Mouse (Mus musculus) forebrain, embryonic 15.5 days (tissue): ENCODE measurements at regions not wholly inside any gene's neighbourhood (a gene's known extent, or its start where the extent isn't known, plus 50 kb on each side); places are given as distances from the start of the nearest gene placed in this dataset.

Source experiments
- ATAC-seq: fragments of 200-750 bp; cut with Nextera tagmentation; replicated peaks from 2 replicates; pipeline ENCODE4 v1.8.0; 2017; ENCODE audit warnings: mild to moderate bottlenecking, moderate TSS enrichment, moderate library complexity
- H3K27ac ChIP-seq: fragments of 300-500 bp; sonication (generic); replicated peaks from 2 replicates; pipeline ENCODE4 v1.5.1; 2015; ENCODE audit warnings: mild to moderate bottlenecking, inconsistent platforms
- H3K27me3 ChIP-seq: fragments of 300-500 bp; sonication (generic); 2 replicates; pipeline ENCODE4 v1.6.1; 2015; ENCODE audit warnings: inconsistent platforms
- H3K36me3 ChIP-seq: fragments of 300-500 bp; sonication (generic); 2 replicates; pipeline ENCODE4 v1.6.1; 2015; ENCODE audit warnings: mild to moderate bottlenecking, inconsistent platforms
- H3K4me1 ChIP-seq: fragments of 300-500 bp; sonication (generic); 2 replicates; pipeline ENCODE4 v1.6.1; 2015; ENCODE audit warnings: inconsistent platforms
- H3K4me2 ChIP-seq: fragments of 300-500 bp; sonication (generic); replicated peaks from 2 replicates; pipeline ENCODE4 v1.6.1; 2015; ENCODE audit warnings: mild to moderate bottlenecking, inconsistent platforms
- H3K4me3 ChIP-seq: fragments of 300-500 bp; sonication (generic); 2 replicates; pipeline ENCODE4 v1.5.1; 2015; ENCODE audit warnings: mild to moderate bottlenecking, inconsistent platforms
- H3K9ac ChIP-seq: fragments of 300-500 bp; sonication (generic); replicated peaks from 2 replicates; pipeline ENCODE4 v1.6.1; 2015; ENCODE audit warnings: mild to moderate bottlenecking, inconsistent platforms
- H3K9me3 ChIP-seq: fragments of 300-500 bp; sonication (generic); 2 replicates; pipeline ENCODE4 v1.6.1; 2016; ENCODE audit warnings: inconsistent platforms
- WGBS: fragments of 180-500 bp; shearing (Covaris S2); methylation state at CpG from one replicate; pipeline ENCODE4 v1.1.7; 2015; ENCODE audit warnings: mixed read lengths; 5-methylcytosine and 5-hydroxymethylcytosine counted together

DNA sequence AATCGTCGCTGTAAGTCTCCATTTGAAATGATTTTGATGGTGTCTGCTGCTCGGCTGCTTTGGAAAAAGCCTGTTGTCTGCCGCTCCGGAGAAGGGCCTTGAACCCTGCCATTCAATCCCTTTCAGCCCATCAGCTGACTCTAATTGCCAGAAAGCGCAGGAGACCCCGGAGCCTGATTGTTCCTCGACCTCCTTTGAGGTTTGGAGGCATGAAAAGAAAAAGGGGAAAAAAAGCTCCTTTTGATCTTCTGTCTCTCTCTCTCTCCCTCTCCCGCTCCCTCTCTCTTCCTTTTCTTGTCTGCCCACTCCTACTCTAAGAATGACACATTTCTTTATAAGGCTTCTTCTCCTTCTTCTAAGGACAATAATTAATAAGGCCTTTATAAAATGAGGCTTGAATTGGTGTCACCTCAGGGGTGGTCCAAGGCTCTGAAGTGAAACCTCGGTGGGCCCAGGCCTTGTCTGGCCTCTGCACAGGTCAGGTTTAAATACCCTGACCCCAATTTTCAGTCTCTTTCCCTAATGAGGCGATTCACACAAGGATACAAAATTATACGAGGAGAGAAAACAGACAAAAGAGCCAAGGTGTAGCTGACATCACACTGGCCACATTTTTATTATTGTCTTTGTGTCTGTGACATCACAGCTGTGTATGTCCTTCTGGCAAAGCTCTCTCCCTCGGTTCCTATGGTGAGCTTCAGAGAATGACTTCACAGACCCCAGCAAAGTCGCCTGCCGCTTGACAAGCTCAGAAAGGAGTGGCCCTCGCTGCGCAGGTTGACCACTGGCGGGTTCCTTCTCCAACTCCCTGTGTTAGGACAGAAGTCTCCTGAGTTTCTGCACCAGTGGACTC is 787.4 kb downstream of the Nr2f2 start:
- peak; percentile 84 for ATAC-seq
- H3K27ac ChIP-seq = 0 out of 2 replicates have a peak overlapping the region, but pooled peaks have one; percentile 35
- H3K36me3 ChIP-seq = no peaks in the 10 kb centered on the region
- H3K27me3 ChIP-seq = peaks cover 4% of the 10 kb centered on the region; the same call in 1 of the 2 replicates
- H3K9me3 ChIP-seq = no peaks in the 10 kb centered on the region
- 10% methylated on average over 18 of the region's 18 CpGs for WGBS
- no peak overlapping the region for H3K4me2 ChIP-seq
- peaks cover 10% of the 10 kb centered on the region for H3K4me1 ChIP-seq
- H3K9ac ChIP-seq = no peak overlapping the region
- no peak overlapping the region for H3K4me3 ChIP-seq

DNA sequence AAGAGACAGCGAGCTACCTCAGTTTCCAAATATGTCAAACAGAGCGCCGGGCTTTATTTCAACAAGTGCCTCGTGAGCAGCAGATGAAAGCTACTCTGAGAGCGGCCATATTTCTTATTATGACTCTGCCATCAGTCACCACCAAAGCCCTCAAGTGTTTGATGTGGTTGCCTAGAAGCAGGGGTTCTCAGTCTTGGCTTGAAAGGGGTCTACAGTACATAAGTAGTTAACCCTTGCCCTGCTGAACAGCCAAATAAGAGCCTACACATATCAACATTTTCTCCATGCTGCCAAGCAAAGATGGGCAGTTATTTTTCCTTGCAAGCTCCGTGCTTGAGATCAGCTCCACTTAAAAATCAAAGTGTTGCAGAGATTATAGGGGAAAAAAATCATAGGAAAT is 788.8 kb downstream of the Nr2f2 start:
- Histone ChIP-seq H3K4me2 (no peak overlapping the region), H3K4me1 (peaks cover 19% of the 10 kb centered on the region), H3K27me3 (peaks cover 4% of the 10 kb centered on the region; the same call in 1 of the 2 replicates), H3K4me3 (no peak overlapping the region), H3K9me3 (no peaks in the 10 kb centered on the region), H3K9ac (no peak overlapping the region), H3K27ac (no peak overlapping the region), H3K36me3 (no peaks in the 10 kb centered on the region)
- no peak for ATAC-seq
- WGBS = 53% methylated on average over 6 of the region's 6 CpGs

DNA sequence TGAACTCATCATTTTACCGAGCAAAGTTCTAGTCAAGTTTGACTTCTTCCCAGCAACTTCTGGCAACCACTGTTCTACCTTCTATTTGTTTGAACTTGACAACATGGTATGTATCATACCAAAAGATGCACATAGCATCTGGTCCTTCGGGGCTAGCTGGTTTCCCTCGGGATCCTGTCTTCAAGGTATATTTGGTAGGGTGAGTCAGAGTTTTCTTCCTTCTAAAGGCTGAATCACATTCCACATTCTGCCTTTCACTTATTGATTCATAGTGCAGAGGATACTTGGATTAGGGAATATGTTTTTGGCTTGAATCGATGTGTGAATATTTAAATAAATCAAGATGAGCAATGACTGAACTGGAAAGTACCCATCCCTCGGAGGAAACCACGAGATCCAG is 789.9 kb downstream of the Nr2f2 start:
- Histone ChIP-seq H3K4me3 (no peak overlapping the region), H3K27me3 (peaks cover 4% of the 10 kb centered on the region; the same call in 1 of the 2 replicates), H3K27ac (no peak overlapping the region), H3K4me2 (no peak overlapping the region), H3K9me3 (no peaks in the 10 kb centered on the region), H3K4me1 (peaks cover 22% of the 10 kb centered on the region), H3K36me3 (no peaks in the 10 kb centered on the region), H3K9ac (no peak overlapping the region)
- WGBS = 92% methylated on average over 6 of the region's 6 CpGs
- ATAC-seq = no peak

DNA sequence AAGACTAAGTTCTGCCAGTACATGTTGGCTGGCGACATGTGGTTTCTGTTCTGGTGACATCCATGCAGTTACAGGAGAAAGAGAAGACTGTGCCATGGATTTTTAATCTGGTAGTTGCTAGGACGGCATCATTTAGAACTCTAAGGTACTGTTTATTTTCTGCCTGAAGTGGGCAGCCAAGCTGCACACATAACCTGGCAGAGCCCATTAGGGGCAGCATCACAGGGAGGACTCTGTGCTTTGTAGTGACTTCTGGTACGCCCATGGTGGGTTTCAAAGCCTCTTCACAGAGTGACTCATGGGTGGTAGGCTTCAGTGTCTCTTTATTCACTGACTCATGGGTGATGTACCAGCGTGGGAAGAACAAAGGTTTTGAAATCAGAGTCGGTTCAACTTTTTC is 792.8 kb downstream of the Nr2f2 start:
- peaks cover 13% of the 10 kb centered on the region for H3K4me1 ChIP-seq
- H3K9me3 ChIP-seq = no peaks in the 10 kb centered on the region
- ATAC-seq = peak; percentile 53; the same call in 1 of the 2 replicates
- H3K4me3 ChIP-seq = no peak overlapping the region
- H3K27ac ChIP-seq = peak overlapping the region; percentile 51
- H3K27me3 ChIP-seq = peaks cover 4% of the 10 kb centered on the region; the same call in 1 of the 2 replicates
- no peaks in the 10 kb centered on the region for H3K36me3 ChIP-seq
- H3K9ac ChIP-seq = no peak overlapping the region
- 48% methylated on average over 5 of the region's 5 CpGs for WGBS
- H3K4me2 ChIP-seq = no peak overlapping the region

DNA sequence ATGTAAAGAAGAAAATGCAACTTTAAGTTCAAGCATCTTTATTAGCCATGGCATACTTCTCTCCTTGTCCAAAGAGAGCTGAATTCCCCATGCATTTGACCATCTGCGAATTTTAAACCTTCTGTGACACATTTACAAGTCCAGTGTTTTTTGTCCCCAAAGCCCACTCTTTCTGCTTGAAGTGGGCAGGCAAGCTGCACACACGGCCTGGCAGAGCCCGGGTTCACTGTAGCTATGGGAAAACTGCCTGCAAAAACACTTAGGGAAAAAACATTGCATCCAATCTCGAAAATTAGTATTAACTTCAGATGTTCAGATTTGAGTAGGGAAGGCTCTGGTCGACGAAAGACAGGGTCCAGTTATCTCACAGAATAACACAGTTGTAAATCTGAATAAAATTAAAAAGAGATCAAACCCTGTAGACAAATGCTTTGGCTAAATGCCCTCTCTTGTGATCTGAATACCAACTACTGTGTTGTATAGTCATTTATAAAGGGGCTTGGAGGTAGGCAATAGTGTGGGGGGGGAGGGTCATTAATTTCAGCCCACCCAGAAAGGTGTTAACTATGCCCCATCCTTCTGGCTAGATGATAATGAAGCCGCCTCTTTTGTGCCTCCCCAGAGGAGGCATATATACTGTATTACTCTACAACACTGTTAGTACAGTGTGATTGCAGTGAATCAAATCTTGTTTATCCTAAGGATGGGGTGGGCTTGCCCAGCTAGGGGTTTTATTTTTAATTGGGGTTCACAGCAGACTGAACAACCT is 793.7 kb downstream of the Nr2f2 start:
- H3K9ac ChIP-seq = no peak overlapping the region
- no peaks in the 10 kb centered on the region for H3K9me3 ChIP-seq
- WGBS = 14% methylated on average over 7 of the region's 7 CpGs
- H3K4me2 ChIP-seq = no peak overlapping the region
- ATAC-seq = peak; percentile 95
- H3K4me1 ChIP-seq = peaks cover 13% of the 10 kb centered on the region
- peaks cover under 1% of the 10 kb centered on the region; the same call in 1 of the 2 replicates for H3K27me3 ChIP-seq
- H3K27ac ChIP-seq = peak overlapping the region; percentile 51
- H3K36me3 ChIP-seq = no peaks in the 10 kb centered on the region
- H3K4me3 ChIP-seq = no peak overlapping the region

DNA sequence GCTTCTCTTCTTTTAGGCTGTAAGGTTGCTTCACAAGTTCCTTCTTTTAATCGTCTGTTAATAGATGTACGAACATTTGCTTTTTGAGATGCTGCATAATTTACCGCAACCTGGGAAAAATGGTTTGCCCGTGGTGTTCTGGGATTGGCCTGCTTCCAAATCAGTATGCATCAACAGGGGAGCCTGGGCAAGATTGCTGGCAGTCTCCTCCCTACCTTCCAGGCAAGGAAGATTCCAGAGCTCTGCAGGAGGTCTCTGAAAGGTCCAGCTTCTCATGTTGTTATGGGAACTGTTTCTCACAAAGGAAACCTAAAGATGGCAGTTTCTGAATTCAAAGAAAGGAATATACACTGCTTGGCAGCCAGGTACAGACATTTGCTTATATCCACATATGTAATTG is 799.6 kb downstream of the Nr2f2 start:
- WGBS = 29% methylated on average over 4 of the region's 4 CpGs
- ATAC-seq = no peak
- Histone ChIP-seq H3K9me3 (no peaks in the 10 kb centered on the region), H3K4me2 (no peak overlapping the region), H3K4me3 (no peak overlapping the region), H3K9ac (no peak overlapping the region), H3K27ac (no peak overlapping the region), H3K4me1 (0 out of 2 replicates have a peak, but pooled peaks cover 4% of the 10 kb centered on the region), H3K27me3 (no peaks in the 10 kb centered on the region), H3K36me3 (no peaks in the 10 kb centered on the region)

DNA sequence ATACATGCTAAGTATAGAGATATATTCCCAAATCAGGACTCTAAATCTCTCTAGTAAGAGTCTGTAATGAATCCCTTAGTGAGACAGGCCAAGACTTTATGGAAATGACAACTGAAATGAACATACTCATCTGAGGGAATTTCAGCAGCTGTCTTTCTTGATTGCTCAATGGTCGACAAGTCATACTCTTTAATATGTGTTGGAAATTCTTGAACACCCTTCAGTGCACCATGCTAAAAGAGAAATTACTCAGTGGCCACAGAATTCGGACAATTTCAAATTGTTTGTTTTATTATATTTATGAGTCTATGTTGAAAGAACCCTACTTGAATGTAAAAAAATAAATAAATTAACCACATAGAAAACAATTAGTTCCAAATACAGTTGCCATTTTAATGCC is 802.1 kb downstream of the Nr2f2 start:
- no peak for ATAC-seq
- 87% methylated on average over 2 of the region's 2 CpGs for WGBS
- H3K4me3 ChIP-seq = no peak overlapping the region

DNA sequence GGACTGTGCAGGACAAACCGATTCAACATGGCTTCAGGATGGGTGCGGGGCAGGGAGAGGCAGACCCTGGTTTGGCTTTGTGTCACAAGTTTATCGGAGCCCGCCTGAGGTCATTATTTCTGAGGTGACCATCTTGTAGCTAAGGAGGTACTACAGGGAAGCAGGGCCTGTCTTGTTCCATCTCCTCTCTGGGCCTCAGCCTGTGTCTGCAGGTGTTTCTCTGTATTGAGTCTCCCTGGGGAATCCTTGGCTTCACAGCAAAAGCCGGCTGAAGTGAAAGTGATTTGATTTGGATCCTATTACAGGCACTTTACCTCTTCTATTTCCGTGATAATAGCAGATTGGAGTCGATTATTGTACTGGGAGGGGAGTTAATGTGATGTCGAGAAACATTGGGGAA is 805.7 kb upstream of the Arrdc4 start:
- no peak overlapping the region for H3K4me2 ChIP-seq
- ATAC-seq = no peak
- H3K36me3 ChIP-seq = no peaks in the 10 kb centered on the region

More for the DNA sequence above, 802.1 kb downstream of the Nr2f2 start:
- Histone ChIP-seq H3K4me2 (no peak overlapping the region), H3K4me1 (0 out of 2 replicates have a peak, but pooled peaks cover 4% of the 10 kb centered on the region), H3K9me3 (no peaks in the 10 kb centered on the region), H3K36me3 (no peaks in the 10 kb centered on the region), H3K27me3 (no peaks in the 10 kb centered on the region), H3K27ac (no peak overlapping the region), H3K9ac (no peak overlapping the region)

DNA sequence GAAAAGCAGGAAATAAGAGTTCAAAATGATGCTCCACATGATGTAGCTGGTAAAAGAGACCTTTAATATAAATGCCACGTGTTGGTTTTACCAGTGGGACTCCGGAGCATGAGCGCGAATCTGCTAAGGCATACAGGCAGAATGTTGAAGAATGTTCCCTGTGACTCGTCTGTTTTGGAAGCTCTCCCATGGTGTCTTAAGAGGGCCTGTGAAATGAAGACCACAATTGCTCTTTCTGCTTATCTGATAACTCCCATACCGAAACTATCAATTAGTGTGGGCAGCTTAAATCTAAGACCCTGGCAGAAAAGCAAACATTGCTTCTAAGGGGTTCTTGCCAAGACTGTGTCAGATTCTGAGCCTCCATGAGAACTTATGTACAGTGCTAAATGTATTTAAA is 804.9 kb upstream of the Arrdc4 start:
- Histone ChIP-seq H3K9me3 (no peaks in the 10 kb centered on the region), H3K4me3 (no peak overlapping the region), H3K27ac (no peak overlapping the region), H3K36me3 (no peaks in the 10 kb centered on the region), H3K27me3 (no peaks in the 10 kb centered on the region), H3K4me2 (no peak overlapping the region), H3K4me1 (no peaks in the 10 kb centered on the region), H3K9ac (no peak overlapping the region)
- ATAC-seq = no peak
- 84% methylated on average over 6 of the region's 6 CpGs for WGBS

More for the DNA sequence above, 805.7 kb upstream of the Arrdc4 start:
- Histone ChIP-seq H3K4me1 (no peaks in the 10 kb centered on the region), H3K4me3 (no peak overlapping the region), H3K9me3 (no peaks in the 10 kb centered on the region), H3K9ac (no peak overlapping the region), H3K27me3 (no peaks in the 10 kb centered on the region), H3K27ac (no peak overlapping the region)
- WGBS = 74% methylated on average over 8 of the region's 8 CpGs

DNA sequence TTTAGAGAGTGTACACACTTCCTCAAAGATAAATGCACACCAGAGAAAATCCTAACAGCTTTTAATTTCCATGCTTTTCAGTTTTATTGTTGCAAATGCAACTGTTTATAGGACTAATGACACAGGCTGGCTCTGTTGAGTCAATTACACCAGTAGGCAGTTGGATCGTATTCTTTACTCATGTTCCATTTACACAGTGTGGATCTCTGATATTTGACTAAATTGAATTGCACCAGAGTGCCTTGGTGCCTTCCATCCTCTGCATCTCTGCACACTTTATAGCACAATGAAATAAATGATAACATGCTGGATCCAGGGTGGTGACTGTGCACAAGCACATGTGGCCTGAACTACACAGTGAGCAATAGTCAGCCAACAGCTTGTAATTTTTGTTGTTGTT is 787.0 kb upstream of the Arrdc4 start:
- 91% methylated on average over 1 of the region's 1 CpGs for WGBS
- Histone ChIP-seq H3K9ac (no peak overlapping the region), H3K36me3 (no peaks in the 10 kb centered on the region), H3K4me1 (no peaks in the 10 kb centered on the region), H3K4me2 (no peak overlapping the region), H3K4me3 (no peak overlapping the region), H3K27me3 (no peaks in the 10 kb centered on the region), H3K9me3 (no peaks in the 10 kb centered on the region), H3K27ac (no peak overlapping the region)
- ATAC-seq = no peak

DNA sequence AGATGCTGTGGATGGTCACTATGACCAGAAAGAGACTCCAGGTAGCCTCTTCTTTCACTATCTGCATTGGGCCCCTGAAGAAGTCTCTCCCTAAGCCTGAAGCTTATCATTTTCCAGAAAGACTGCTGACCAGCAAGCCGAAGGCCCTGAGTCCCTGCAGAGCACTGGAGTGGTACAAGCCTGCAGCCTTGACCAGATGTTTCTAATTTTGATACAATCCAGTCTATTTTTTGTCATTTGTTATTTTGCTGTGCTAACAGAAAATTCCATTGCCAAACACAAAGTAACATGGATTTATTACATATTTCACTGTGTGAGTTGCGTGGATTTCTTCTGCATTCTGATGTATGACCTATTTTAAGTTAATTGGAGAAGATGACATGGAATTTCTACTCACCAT is 764.9 kb upstream of the Arrdc4 start:
- H3K9me3 ChIP-seq = no peaks in the 10 kb centered on the region
- ATAC-seq = no peak
- H3K4me3 ChIP-seq = no peak overlapping the region
- no peak overlapping the region for H3K27ac ChIP-seq
- H3K36me3 ChIP-seq = no peaks in the 10 kb centered on the region
- H3K4me1 ChIP-seq = no peaks in the 10 kb centered on the region
- 87% methylated on average over 2 of the region's 2 CpGs for WGBS
- H3K9ac ChIP-seq = no peak overlapping the region
- no peaks in the 10 kb centered on the region for H3K27me3 ChIP-seq
- H3K4me2 ChIP-seq = no peak overlapping the region

DNA sequence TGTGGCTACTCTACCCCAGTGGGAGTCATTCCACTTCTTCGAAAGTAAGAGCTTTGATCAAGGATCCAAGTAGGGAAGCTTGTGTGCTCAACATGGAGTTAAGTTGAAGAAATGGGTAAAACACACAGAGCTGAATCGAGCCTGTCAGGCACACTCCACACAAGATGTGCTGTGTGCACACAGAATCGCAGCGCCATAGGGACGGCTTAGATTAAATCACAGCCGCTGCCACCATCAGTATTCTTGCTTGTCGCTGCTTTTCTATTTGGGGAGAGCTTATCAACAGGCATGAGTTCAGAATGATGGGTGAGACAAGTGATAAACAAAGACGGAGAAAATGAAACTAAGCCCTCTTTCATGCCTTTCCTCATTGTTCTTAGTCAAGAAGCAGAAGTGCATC is 761.3 kb upstream of the Arrdc4 start:
- no peak overlapping the region for H3K4me3 ChIP-seq
- 0 out of 2 replicates have a peak overlapping the region, but pooled peaks have one; percentile 9 for H3K4me2 ChIP-seq
- no peak for ATAC-seq

More for the DNA sequence above, 761.3 kb upstream of the Arrdc4 start:
- no peaks in the 10 kb centered on the region for H3K9me3 ChIP-seq
- H3K4me1 ChIP-seq = no peaks in the 10 kb centered on the region
- H3K36me3 ChIP-seq = no peaks in the 10 kb centered on the region
- WGBS = 37% methylated on average over 8 of the region's 8 CpGs
- H3K27ac ChIP-seq = no peak overlapping the region
- no peaks in the 10 kb centered on the region for H3K27me3 ChIP-seq
- no peak overlapping the region for H3K9ac ChIP-seq
